Mouse (Mus musculus): ENCODE data around the gene Cd81. TPM values are rescaled to one million over a fixed set of nuclear protein-coding genes. Genes with fewer than 3 reads are reported as not detected.

Gene Cd81
- 267 and 310 TPM in 2 replicates for polyA plus RNA-seq (2016; fragmentation: Nextera tagmentation; extraction: Ambion mirVana)

- no peaks in the 10 kb centered on the region for H3K9me3 ChIP-seq (replicated peaks)
- H3K4me3 ChIP-seq, result peak within 1 kb of the TSS; percentile 70
- peak within 1 kb of the TSS; percentile 93 for H3K27ac ChIP-seq
- WGBS, result under 1% methylated on average over 37 of the region's 37 CpGs
- H3K4me1 ChIP-seq, result peaks cover 49% of the 10 kb centered on the region
- H3K27me3 ChIP-seq (ENCODE audit: low read depth, poor library complexity, severe bottlenecking), result no peaks in the 10 kb centered on the region
- DNase-seq (ENCODE audit: low spot score), result peak; percentile 87
- H3K36me3 ChIP-seq, result peaks cover 28% of the 10 kb centered on the region
These were observed at the start of gene Cd81 for GRCm38 (mm10) chr7:143052626-143053007. Gene Cd81 (plus strand): TSS chr7:143052739.

DNA sequence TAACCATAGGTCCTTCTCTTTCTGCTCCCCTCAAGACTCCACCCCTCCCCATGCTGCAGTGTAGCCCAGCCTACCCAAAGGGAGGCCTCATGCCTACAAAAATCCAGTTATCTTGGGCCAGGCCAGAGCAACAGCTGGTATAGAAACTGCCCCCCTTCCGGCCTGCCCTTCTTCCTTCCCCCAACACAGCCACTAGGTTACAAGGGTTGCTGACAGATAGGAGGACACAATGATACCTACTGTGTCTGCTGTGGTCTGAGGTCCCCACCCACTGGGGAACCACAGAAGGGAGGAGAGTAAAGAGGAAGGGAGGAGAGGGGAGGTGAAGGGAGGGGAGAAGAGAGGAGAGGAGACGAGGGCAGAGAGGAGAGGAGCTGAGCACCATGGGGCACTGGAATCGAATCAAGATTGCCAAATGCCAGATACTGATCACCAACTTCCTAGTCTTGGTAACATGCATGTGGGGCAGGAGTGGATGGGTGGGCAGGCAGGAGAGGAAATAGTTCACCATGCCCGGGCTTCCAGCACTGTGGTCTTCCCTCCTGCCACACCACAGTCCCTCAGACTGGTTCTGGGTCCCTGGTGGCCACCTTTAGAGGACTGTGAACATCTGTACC is 47.7 kb upstream of the Cd81 start, which contains the start of gene Tspan32:
Gene Tspan32 (plus strand): TSS at position 320 of the 617 bp plus-strand sequence.
- no peaks in the 10 kb centered on the region for H3K9me3 ChIP-seq (replicated peaks)
- 78% methylated on average over 4 of the region's 4 CpGs for WGBS
- H3K27ac ChIP-seq, result peak within 1 kb of the TSS; percentile 96
- H3K27me3 ChIP-seq (ENCODE audit: low read depth, poor library complexity, severe bottlenecking), result no peaks in the 10 kb centered on the region
- no peaks in the 10 kb centered on the region for H3K36me3 ChIP-seq
- no peak for DNase-seq (ENCODE audit: low spot score)
- peak within 1 kb of the TSS; percentile 5; the same call in 1 of the 2 replicates for H3K4me3 ChIP-seq
- peaks cover 57% of the 10 kb centered on the region for H3K4me1 ChIP-seq

GRCm38 (mm10) chr7:143005344-143006096 is 47.0 kb upstream of the Cd81 start:
- 90% methylated on average over 6 of the region's 6 CpGs for WGBS
- H3K27ac ChIP-seq, result peak overlapping the region; percentile 96
- no peaks in the 10 kb centered on the region for H3K36me3 ChIP-seq
- H3K4me1 ChIP-seq, result peaks cover 64% of the 10 kb centered on the region
- H3K9me3 ChIP-seq (replicated peaks), result no peaks in the 10 kb centered on the region
- no peak for DNase-seq (ENCODE audit: low spot score)
- peak overlapping the region; percentile 5; the same call in 1 of the 2 replicates for H3K4me3 ChIP-seq
- H3K27me3 ChIP-seq (ENCODE audit: low read depth, poor library complexity, severe bottlenecking), result no peaks in the 10 kb centered on the region

DNA sequence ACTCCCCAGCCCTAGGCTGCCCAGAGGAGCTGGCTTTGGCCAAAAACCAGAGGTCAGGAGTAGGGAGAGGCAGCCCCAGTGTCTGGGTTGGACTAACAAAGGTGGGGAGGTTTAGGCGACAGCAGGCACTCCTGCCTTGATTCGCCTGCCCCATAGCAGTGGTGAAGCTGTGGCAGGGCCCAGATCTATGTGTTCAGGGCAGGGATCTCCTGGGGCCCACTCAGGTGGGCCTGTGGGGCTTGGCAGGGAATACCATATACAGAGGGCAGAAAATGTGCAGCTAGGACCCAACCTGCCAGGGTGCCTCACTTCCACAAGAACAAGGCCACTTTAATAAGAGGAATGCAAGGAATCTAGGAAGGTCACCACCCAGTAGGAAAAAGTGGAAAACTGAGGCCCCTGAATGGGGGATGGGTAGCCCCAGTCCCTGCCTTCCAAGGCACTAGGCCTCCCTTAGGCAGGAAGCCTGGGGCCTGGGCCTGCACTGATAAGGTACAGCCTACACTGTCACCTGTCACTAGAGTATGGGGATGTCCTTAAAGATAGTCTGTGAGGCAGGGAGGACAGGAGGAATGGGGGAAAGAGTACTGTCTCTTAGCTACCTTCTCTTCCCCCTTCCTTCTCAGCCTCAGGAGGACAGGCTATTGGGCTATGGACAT is 46.3 kb upstream of the Cd81 start:
- H3K36me3 ChIP-seq, result no peaks in the 10 kb centered on the region
- peak overlapping the region; percentile 96 for H3K27ac ChIP-seq
- peak overlapping the region; percentile 8; the same call in 1 of the 2 replicates for H3K4me3 ChIP-seq
- H3K27me3 ChIP-seq (ENCODE audit: low read depth, poor library complexity, severe bottlenecking), result no peaks in the 10 kb centered on the region
- 79% methylated on average over 2 of the region's 2 CpGs for WGBS
- DNase-seq (ENCODE audit: low spot score), result no peak
- H3K9me3 ChIP-seq (replicated peaks), result no peaks in the 10 kb centered on the region
- H3K4me1 ChIP-seq, result peaks cover 71% of the 10 kb centered on the region

- Histone ChIP-seq H3K36me3 (no peaks in the 10 kb centered on the region), H3K4me1 (peaks cover 74% of the 10 kb centered on the region), H3K9me3 (replicated peaks) (no peaks in the 10 kb centered on the region), H3K4me3 (0 out of 2 replicates have a peak overlapping the region, but pooled peaks have one; percentile 8), H3K27me3 (ENCODE audit: low read depth, poor library complexity, severe bottlenecking) (no peaks in the 10 kb centered on the region), H3K27ac (peak overlapping the region; percentile 96)
- 90% methylated on average over 8 of the region's 8 CpGs for WGBS
- DNase-seq (ENCODE audit: low spot score), result no peak
These were observed 45.6 kb upstream of the Cd81 start for GRCm38 (mm10) chr7:143006756-143007598.

DNA sequence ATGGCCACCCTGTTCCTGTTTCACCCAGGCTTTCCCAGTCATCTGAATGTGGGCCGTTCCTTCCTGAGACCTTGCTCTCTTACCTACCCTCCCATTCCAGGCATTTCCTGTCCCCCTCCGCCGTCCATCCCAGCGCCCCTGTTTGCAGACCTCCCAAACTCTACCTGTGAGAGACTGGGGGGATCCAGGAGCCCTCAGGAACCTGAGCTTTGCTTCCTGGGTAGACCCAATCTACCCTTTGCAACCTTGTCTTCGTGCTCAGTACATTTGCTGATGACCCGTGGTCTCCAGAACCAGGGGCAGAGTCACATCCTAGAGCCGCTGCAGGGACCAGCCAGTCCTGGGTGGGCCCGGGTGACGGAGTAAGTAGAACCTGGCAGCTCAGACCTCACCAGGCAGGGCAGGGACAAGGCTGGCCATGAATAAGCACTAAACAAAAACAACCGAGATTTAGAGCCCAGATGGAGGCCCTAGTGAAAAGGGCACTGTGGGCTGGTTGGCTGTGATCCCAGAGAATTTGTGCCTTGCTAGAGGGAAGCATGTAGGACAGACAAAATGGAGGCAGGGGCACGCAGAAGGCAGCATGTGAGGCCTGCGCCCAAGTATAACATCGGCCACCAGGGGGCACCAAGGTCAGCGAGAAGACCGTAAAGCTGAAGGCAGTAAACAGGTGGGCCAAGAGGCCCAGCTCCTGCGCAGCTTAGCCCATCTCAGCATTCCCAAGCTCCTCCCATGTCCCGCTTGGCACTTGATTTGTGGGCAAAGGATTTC is 44.8 kb upstream of the Cd81 start:
- H3K27me3 ChIP-seq (ENCODE audit: low read depth, poor library complexity, severe bottlenecking), result no peaks in the 10 kb centered on the region
- H3K4me1 ChIP-seq, result peaks cover 76% of the 10 kb centered on the region
- 43% methylated on average over 17 of the region's 17 CpGs for WGBS
- H3K9me3 ChIP-seq (replicated peaks), result no peaks in the 10 kb centered on the region
- peak; percentile 96 for DNase-seq (ENCODE audit: low spot score)
- H3K27ac ChIP-seq, result peak overlapping the region; percentile 96
- H3K36me3 ChIP-seq, result no peaks in the 10 kb centered on the region
- peak overlapping the region; percentile 37 for H3K4me3 ChIP-seq

DNA sequence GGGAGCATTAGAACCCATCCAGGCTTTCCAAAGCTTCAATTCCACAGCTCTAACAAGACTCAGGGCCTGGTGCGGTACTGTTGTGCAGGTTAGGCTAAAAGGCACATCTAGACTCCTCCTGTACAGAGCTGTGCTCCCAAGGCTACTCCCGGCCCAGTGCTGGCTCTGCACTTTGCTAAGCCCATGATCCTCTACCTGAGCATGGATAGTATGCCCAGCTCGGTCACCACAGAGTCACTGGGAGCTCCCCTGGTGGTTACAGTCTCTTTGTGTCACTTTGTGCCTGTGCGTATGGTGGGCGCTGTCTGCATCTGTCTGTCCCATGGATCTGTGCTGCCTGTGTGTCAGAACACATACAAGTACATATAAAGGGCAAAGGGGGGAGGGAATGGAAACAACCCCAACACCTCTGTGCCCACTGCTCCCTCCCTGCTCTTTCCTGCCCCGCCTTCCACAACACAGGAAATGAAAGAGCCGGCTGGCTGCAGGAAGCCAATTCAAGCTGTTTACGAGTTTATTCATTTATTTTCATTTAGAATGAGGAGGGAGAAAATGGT is 44.1 kb upstream of the Cd81 start:
- H3K4me1 ChIP-seq, result peaks cover 74% of the 10 kb centered on the region
- H3K27me3 ChIP-seq (ENCODE audit: low read depth, poor library complexity, severe bottlenecking), result no peaks in the 10 kb centered on the region
- no peaks in the 10 kb centered on the region for H3K9me3 ChIP-seq (replicated peaks)
- 39% methylated on average over 8 of the region's 8 CpGs for WGBS
- H3K4me3 ChIP-seq, result peak overlapping the region; percentile 37
- peak overlapping the region; percentile 96 for H3K27ac ChIP-seq
- DNase-seq (ENCODE audit: low spot score), result peak; percentile 74
- no peaks in the 10 kb centered on the region for H3K36me3 ChIP-seq

DNA sequence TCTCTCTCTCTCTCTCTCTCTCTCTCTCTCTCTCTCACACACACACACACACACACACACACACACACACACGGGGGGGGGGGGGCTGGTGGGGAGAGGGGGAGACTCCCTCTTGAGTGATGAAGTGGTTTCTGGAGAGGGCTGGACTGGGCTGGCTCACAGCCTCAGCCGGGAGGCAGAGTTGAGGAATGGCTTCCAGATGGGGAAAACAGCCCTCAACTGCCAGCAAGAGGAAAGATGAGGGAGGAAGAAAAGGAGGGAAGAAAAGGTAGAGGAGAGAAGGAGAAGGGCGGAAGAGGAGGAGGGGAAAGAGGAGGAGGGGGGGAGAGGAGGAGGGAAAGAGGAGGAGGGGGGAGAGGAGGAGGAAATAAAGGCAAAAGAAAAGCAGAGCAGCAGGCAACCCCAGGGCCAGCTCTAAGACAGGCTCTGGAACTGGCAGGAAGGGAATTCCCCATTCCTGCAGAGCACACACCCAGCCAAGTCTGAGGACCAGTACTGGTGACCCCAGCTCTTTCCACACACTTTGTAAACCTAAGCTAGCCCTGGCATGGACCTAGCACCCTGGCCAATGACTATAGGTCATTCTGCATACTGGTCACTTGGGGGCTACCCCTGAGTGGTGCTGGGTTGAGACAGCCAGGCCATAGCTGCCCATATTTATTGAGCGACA is 43.4 kb upstream of the Cd81 start:
- DNase-seq (ENCODE audit: low spot score), result peak; percentile 84
- Histone ChIP-seq H3K27me3 (ENCODE audit: low read depth, poor library complexity, severe bottlenecking) (no peaks in the 10 kb centered on the region), H3K4me1 (peaks cover 74% of the 10 kb centered on the region), H3K4me3 (peak overlapping the region; percentile 37), H3K9me3 (replicated peaks) (no peaks in the 10 kb centered on the region), H3K27ac (peak overlapping the region; percentile 96), H3K36me3 (no peaks in the 10 kb centered on the region)
- 24% methylated on average over 3 of the region's 4 CpGs for WGBS

- DNase-seq (ENCODE audit: low spot score), result no peak
- 96% methylated on average over 4 of the region's 4 CpGs for WGBS
- Histone ChIP-seq H3K27ac (peak overlapping the region; percentile 96), H3K9me3 (replicated peaks) (no peaks in the 10 kb centered on the region), H3K27me3 (ENCODE audit: low read depth, poor library complexity, severe bottlenecking) (no peaks in the 10 kb centered on the region), H3K4me3 (no peak overlapping the region), H3K4me1 (peaks cover 70% of the 10 kb centered on the region), H3K36me3 (no peaks in the 10 kb centered on the region)
These were observed 42.5 kb upstream of the Cd81 start for GRCm38 (mm10) chr7:143009996-143010395.

DNA sequence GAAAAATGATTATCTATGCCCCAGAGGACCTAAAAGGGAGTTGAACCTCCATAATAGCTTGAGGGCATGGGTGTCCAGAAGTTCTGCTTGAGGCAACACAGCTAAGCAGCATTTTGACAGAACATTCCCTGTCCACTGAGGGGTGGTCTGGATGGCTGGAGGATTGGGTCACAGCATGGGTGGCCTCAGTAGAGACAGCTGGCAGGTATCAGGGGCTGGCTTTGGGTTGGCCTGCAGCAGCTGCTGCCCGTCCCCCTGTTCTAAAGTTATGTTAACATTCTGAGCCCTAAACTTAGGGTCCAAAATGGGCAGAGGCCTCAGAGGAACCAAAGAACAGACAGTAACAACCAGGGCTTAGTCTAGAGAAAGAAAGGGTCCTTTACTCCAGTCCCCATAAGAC is 41.3 kb upstream of the Cd81 start:
- no peaks in the 10 kb centered on the region for H3K36me3 ChIP-seq
- 74% methylated on average over 1 of the region's 1 CpGs for WGBS
- no peaks in the 10 kb centered on the region for H3K9me3 ChIP-seq (replicated peaks)
- peaks cover 67% of the 10 kb centered on the region for H3K4me1 ChIP-seq
- H3K27me3 ChIP-seq (ENCODE audit: low read depth, poor library complexity, severe bottlenecking), result no peaks in the 10 kb centered on the region
- H3K4me3 ChIP-seq, result no peak overlapping the region
- DNase-seq (ENCODE audit: low spot score), result no peak
- peak overlapping the region; percentile 96 for H3K27ac ChIP-seq

GRCm38 (mm10) chr7:143012230-143012875 is 40.2 kb upstream of the Cd81 start:
- DNase-seq (ENCODE audit: low spot score), result no peak
- WGBS, result 90% methylated on average over 5 of the region's 5 CpGs

More at GRCm38 (mm10) chr7:143012230-143012875, 40.2 kb upstream of the Cd81 start:
- H3K27ac ChIP-seq, result peak overlapping the region; percentile 96
- H3K27me3 ChIP-seq (ENCODE audit: low read depth, poor library complexity, severe bottlenecking), result no peaks in the 10 kb centered on the region
- no peaks in the 10 kb centered on the region for H3K9me3 ChIP-seq (replicated peaks)
- H3K4me1 ChIP-seq, result peaks cover 62% of the 10 kb centered on the region
- no peaks in the 10 kb centered on the region for H3K36me3 ChIP-seq
- no peak overlapping the region for H3K4me3 ChIP-seq
